Mouse (Mus musculus) embryonic facial prominence, embryonic 15.5 days (tissue): ENCODE measurements around the gene Creb3l1. TPM values are rescaled to one million over a fixed set of nuclear protein-coding genes. Genes with fewer than 3 reads are reported as not detected.

Experiments
- ATAC-seq: fragments of 200-750 bp; cut with Nextera tagmentation; 2 replicates; pipeline ENCODE4 v1.8.0; 2017; ENCODE audit warnings: low read depth, moderate TSS enrichment; ENCODE audit not compliant: insufficient number of reproducible peaks, low FRiP score, low TSS enrichment
- H3K27ac ChIP-seq: fragments of 300-500 bp; sonication (generic); replicated peaks from 2 replicates; pipeline ENCODE4 v1.5.1; 2015; ENCODE audit warnings: mild to moderate bottlenecking, inconsistent platforms
- H3K27me3 ChIP-seq: fragments of 300-500 bp; sonication (generic); 2 replicates; pipeline ENCODE4 v1.6.1; 2015; ENCODE audit warnings: inconsistent platforms
- H3K36me3 ChIP-seq: fragments of 300-500 bp; sonication (generic); 2 replicates; pipeline ENCODE4 v1.6.1; 2015; ENCODE audit warnings: mild to moderate bottlenecking, inconsistent platforms
- H3K4me1 ChIP-seq: fragments of 300-500 bp; sonication (generic); 2 replicates; pipeline ENCODE4 v1.6.1; 2015; ENCODE audit warnings: inconsistent platforms
- H3K4me2 ChIP-seq: fragments of 300-500 bp; sonication (generic); replicated peaks from 2 replicates; pipeline ENCODE4 v1.6.1; 2015; ENCODE audit warnings: mild to moderate bottlenecking, inconsistent platforms
- H3K4me3 ChIP-seq: fragments of 300-500 bp; sonication (generic); replicated peaks from 2 replicates; pipeline ENCODE4 v1.5.1; 2015; ENCODE audit warnings: mild to moderate bottlenecking, inconsistent platforms
- H3K9ac ChIP-seq: fragments of 300-500 bp; sonication (generic); 2 replicates; pipeline ENCODE4 v1.6.1; 2015; ENCODE audit warnings: inconsistent platforms
- H3K9me3 ChIP-seq: fragments of 300-500 bp; sonication (generic); replicated peaks from 2 replicates; pipeline ENCODE4 v1.6.1; 2016; ENCODE audit warnings: inconsistent platforms
- WGBS: fragments of 180-500 bp; shearing (Covaris S2); methylation state at CpG from one replicate; pipeline ENCODE4 v1.1.7; 2015; 5-methylcytosine and 5-hydroxymethylcytosine counted together
- microRNA-seq: library from miRNA; unstranded; fragments of <30 nt; microRNA quantifications from one replicate; pipeline ENCODE4, GENCODE M21; 2016; ENCODE audit warnings: borderline number of aligned reads
- polyA plus RNA-seq: library from polyadenylated mRNA; unstranded; fragments of >200 nt; fragmentation: Nextera tagmentation; extraction: Ambion mirVana; gene quantifications from 2 replicates; pipeline ENCODE4 v1.2.1, GENCODE M21; 2015

Creb3l1 gene
- polyA plus RNA-seq, 1 experiment from 2014 or later: 44.3 TPM

DNA sequence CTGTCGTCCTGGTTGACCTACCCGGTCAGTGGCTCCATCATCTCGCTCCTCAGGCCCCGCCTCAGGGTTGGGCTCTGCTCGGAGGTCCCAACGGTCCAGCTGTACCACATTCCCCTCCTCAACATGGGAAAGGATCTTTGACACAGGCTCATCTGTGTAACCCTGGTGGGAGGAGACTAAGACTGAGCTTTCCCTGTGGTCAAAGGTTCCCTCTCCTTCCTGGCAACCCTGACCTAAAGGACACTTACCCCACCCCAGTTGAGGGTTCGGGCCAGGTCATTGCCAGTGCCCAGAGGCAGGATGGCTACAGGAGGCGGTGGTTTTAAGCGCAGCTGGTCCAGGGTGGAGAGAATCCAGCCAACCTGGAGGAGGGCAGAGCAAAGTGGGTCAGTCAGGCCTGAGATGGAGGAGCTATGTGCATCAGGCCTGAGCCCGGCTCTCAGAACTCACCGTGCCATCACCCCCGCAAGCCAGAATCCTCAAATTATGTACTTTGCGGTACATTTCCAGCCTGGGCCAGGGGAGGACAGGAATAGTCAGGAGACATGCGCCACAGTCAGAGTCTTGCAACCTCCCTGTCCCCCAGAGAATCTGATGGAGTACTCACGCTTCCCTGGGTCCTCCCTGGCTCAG is 84.9 kb downstream of the Creb3l1 start:
- 77% methylated on average over 15 of the region's 15 CpGs for WGBS
- no peak for ATAC-seq
- Histone ChIP-seq H3K4me3 (no peak overlapping the region), H3K4me1 (peaks cover 6% of the 10 kb centered on the region), H3K4me2 (no peak overlapping the region), H3K27ac (no peak overlapping the region), H3K9ac (no peak overlapping the region), H3K27me3 (no peaks in the 10 kb centered on the region), H3K9me3 (no peaks in the 10 kb centered on the region), H3K36me3 (peaks cover 65% of the 10 kb centered on the region)

GRCm38 (mm10) chr2:91936154-91936553 is 88.1 kb downstream of the Creb3l1 start:
- Histone ChIP-seq H3K36me3 (peaks cover 70% of the 10 kb centered on the region), H3K4me1 (peaks cover 21% of the 10 kb centered on the region), H3K27ac (no peak overlapping the region), H3K27me3 (no peaks in the 10 kb centered on the region), H3K4me3 (no peak overlapping the region), H3K9ac (no peak overlapping the region), H3K4me2 (no peak overlapping the region), H3K9me3 (no peaks in the 10 kb centered on the region)
- ATAC-seq: no peak
- 78% methylated on average over 7 of the region's 7 CpGs for WGBS

GRCm38 (mm10) chr2:91934826-91935525 is 89.3 kb downstream of the Creb3l1 start:
- ATAC-seq: no peak
- no peak overlapping the region for H3K4me3 ChIP-seq
- H3K9me3 ChIP-seq: no peaks in the 10 kb centered on the region
- no peaks in the 10 kb centered on the region for H3K27me3 ChIP-seq
- H3K4me1 ChIP-seq: peaks cover 32% of the 10 kb centered on the region
- H3K9ac ChIP-seq: no peak overlapping the region
- H3K4me2 ChIP-seq: no peak overlapping the region
- WGBS: 86% methylated on average over 9 of the region's 9 CpGs
- H3K27ac ChIP-seq: no peak overlapping the region
- peaks cover 60% of the 10 kb centered on the region for H3K36me3 ChIP-seq

GRCm38 (mm10) chr2:91934016-91934415 is 90.3 kb downstream of the Creb3l1 start:
- no peak overlapping the region for H3K4me3 ChIP-seq
- no peak for ATAC-seq
- H3K4me2 ChIP-seq: no peak overlapping the region
- H3K4me1 ChIP-seq: peaks cover 36% of the 10 kb centered on the region
- no peak overlapping the region for H3K9ac ChIP-seq
- H3K36me3 ChIP-seq: peaks cover 50% of the 10 kb centered on the region
- H3K9me3 ChIP-seq: no peaks in the 10 kb centered on the region
- H3K27me3 ChIP-seq: no peaks in the 10 kb centered on the region
- no peak overlapping the region for H3K27ac ChIP-seq
- 48% methylated on average over 8 of the region's 8 CpGs for WGBS

GRCm38 (mm10) chr2:91933471-91933870 is 90.8 kb downstream of the Creb3l1 start:
- Histone ChIP-seq H3K4me3 (no peak overlapping the region), H3K27me3 (no peaks in the 10 kb centered on the region), H3K9me3 (no peaks in the 10 kb centered on the region), H3K27ac (0 out of 2 replicates have a peak overlapping the region, but pooled peaks have one; percentile 44), H3K4me1 (peaks cover 36% of the 10 kb centered on the region), H3K9ac (no peak overlapping the region), H3K4me2 (no peak overlapping the region), H3K36me3 (peaks cover 45% of the 10 kb centered on the region)
- ATAC-seq: no peak
- 44% methylated on average over 9 of the region's 9 CpGs for WGBS

DNA sequence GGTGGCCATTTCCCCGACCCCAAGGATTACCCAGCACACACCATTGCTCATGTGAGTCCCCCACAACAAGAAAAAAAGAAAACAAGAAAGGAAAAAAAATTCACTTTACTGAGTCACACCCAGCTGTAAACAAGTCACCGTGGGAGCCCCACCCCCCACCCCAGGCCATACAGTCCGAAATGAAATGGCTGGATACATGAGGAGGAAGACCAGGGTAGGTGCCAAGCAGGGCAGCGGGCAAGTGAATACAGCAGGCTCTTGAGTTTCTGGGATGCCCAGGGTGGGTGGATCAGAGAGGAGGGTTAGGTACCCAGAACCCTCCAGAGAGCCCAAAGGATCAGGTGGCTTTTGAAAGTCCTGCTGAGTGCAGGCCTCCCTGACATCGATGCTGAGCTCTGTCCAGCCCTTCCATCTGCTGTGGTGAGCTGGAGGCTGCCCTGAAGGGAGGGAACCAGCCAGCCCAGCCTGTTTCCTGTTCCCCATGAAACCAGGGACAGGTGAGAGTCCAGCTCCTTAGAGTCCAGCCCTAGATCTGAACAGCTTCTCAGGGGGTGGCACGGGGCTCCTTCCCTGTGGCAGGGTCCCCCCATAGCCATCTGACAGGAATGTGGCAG is 91.5 kb downstream of the Creb3l1 start:
- peaks cover 39% of the 10 kb centered on the region for H3K36me3 ChIP-seq
- H3K9ac ChIP-seq: no peak overlapping the region
- WGBS: 17% methylated on average over 6 of the region's 6 CpGs

More for the DNA sequence above, 91.5 kb downstream of the Creb3l1 start:
- no peaks in the 10 kb centered on the region for H3K27me3 ChIP-seq
- peaks cover 41% of the 10 kb centered on the region for H3K4me1 ChIP-seq
- H3K9me3 ChIP-seq: no peaks in the 10 kb centered on the region
- no peak overlapping the region for H3K4me3 ChIP-seq
- peak overlapping the region; percentile 78 for H3K4me2 ChIP-seq
- peak overlapping the region; percentile 35; the same call in 1 of the 2 replicates for H3K27ac ChIP-seq
- ATAC-seq: no peak

Small RNA genes within 50 kb of the gene (microRNA-seq; reads per million reads assigned to microRNA genes)
- gene Mir6999: not detected

Other genes with a start within 250 kb of the Creb3l1 start
- 0.25 and 0.49 TPM in 2 replicates for gene Chrm4, start 97.3 kb downstream of the Creb3l1 start, polyA plus RNA-seq
- 879 and 898 TPM in 2 replicates for gene Mdk, start 92.2 kb downstream of the Creb3l1 start, polyA plus RNA-seq
- gene Gm9821, start 78.8 kb downstream of the Creb3l1 start, polyA plus RNA-seq: 0.67 and 0.79 TPM in 2 replicates
- gene Dgkz, start 48.6 kb downstream of the Creb3l1 start, polyA plus RNA-seq: 36.3 and 39.9 TPM in 2 replicates
- gene Phf21a, start 68.6 kb upstream of the Creb3l1 start, polyA plus RNA-seq: 36.1 and 37.6 TPM in 2 replicates